Mouse (Mus musculus) cerebellum, postnatal 36 days (tissue): Measurements from ENCODE around the gene Slc25a19.

Experiments
- DNase-seq, 2 experiments: peaks; one replicate each; pipeline ENCODE4 v3.0.0; 2021 to 2022; ENCODE audit warnings: mixed read lengths in 2 of 2

Slc25a19 gene

GRCm38 (mm10) chr11:115590526-115591075 lies 37.5 kb downstream of the Slc25a19 start:
- no peak for DNase-seq

DNA sequence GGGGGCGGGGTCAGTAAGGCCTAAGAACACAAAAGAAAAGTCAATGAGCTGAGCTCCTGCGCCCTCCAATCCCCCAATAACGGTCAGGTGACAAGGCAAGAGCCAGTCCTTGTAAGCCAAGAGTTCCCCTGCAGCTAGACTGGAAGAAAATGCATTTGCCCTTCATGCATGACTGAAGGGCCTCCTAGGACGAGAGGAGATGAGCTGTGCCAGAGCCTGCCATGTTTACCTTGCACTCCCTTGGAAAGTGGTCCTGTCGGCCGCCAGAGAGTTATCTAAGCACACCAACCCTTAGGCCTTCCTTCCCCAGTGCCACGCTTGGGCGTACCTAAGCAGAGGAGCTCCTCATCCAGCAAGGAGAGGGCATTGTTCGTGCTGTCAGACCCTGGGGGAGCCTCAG lies 40.1 kb downstream of the Slc25a19 start:
- no peak for DNase-seq

GRCm38 (mm10) chr11:115586403-115586802 lies 41.7 kb downstream of the Slc25a19 start:
- no peak for DNase-seq

- DNase-seq: no peak
These were observed 42.5 kb downstream of the Slc25a19 start for GRCm38 (mm10) chr11:115585573-115586100.

GRCm38 (mm10) chr11:115584376-115585073 lies 43.6 kb downstream of the Slc25a19 start:
- DNase-seq: no peak

- DNase-seq: no peak
These were observed 45.0 kb downstream of the Slc25a19 start for GRCm38 (mm10) chr11:115582913-115583606.

DNA sequence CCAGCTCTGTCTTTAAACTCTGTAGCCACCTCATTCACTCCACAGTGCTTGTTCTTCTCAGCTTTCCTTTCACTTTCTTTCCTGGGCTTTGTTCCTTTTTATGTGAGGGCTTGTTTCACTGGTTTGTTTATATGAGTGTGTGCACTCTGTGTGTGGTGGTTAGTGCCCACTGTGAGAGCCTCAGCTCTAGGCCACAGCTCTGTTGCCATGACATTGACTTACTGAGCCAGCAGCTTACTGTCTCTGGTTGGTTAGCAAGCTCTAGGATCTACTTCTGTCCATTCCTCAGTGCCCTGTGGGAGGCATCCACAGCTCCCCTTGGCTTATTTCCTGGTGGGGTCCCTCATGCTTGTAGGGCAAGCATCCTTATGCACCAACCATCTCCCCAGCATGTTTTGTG lies 49.0 kb downstream of the Slc25a19 start:
- DNase-seq: no peak

DNA sequence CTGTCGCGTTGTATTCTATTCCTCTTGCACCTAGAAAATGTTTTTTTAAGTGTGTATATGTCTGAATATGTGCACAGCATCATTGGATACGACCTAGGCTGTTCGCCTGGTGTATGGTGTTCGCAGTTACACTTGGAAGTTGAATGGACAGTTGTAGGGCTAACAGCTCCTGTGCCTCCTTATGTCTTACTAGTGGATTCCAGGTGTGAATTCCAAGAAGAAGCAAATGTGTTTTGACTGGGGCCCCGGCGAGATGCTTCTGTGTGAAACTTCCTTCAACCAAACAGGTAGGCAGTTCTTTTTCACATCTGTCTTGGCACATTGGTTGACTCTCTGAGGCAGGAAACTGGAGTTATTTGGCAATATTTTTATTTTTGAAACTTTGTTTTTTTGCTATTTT lies 63.1 kb downstream of the Slc25a19 start:
- no peak for DNase-seq
